Comparison of ENCODE assay signal across 8 mouse cellular contexts in genomic region chr19:10258279-10259011, GRCm38 (mm10). TPM values are rescaled to one million over a fixed set of nuclear protein-coding genes. Genes with fewer than 3 reads are reported as not detected.
DNase-seq lines count a peak whose midpoint lies in the region; ATAC-seq and TF ChIP-seq lines count a peak whose summit lies in the region.

No protein-coding gene starts in this region.

- no peaks in the 10 kb centered on the region for H3K4me1 ChIP-seq in forebrain, embryonic 15.5 days
- H3K4me1 ChIP-seq in hindbrain, embryonic 10.5 days (replicated peaks): 0 out of 2 replicates have a peak, but pooled peaks cover 17% of the 10 kb centered on the region
- no peaks in the 10 kb centered on the region for H3K4me1 ChIP-seq in lung, postnatal 0 days (ENCODE audit: insufficient read depth, low read depth, low read length)

- TF ChIP-seq EP300 in lung, postnatal 0 days (IDR thresholded peaks at IDR 0.05): no peak

- WGBS in forebrain, embryonic 15.5 days: 22% methylated on average over 6 of the region's 6 CpGs
- WGBS in hindbrain, embryonic 10.5 days: 22% methylated on average over 6 of the region's 6 CpGs
- 22% methylated on average over 6 of the region's 6 CpGs for WGBS in lung, postnatal 0 days

- H3K9me3 ChIP-seq in forebrain, embryonic 15.5 days: no peaks in the 10 kb centered on the region
- no peaks in the 10 kb centered on the region for H3K9me3 ChIP-seq in hindbrain, embryonic 10.5 days
- H3K9me3 ChIP-seq in lung, postnatal 0 days (ENCODE audit: low read length): no peaks in the 10 kb centered on the region

- H3K27ac ChIP-seq in forebrain, embryonic 15.5 days (replicated peaks): no peak overlapping the region
- H3K27ac ChIP-seq in hindbrain, embryonic 10.5 days: no peak overlapping the region
- no peak overlapping the region for H3K27ac ChIP-seq in lung, postnatal 0 days (ENCODE audit: low read length)

- peak; percentile 33 for DNase-seq in MEL-GATA-1-ER (ENCODE audit: extremely low read depth, low read depth)
- DNase-seq in cerebellum, adult 11 months: peak; percentile 62
- peak; percentile 82 for DNase-seq in hindbrain, embryonic 10.5 days (ENCODE audit: low spot score)
- DNase-seq in layer of hippocampus, postnatal 10 days (ENCODE audit: low spot score in 2 of 2): peak; percentile 89 to 92
- DNase-seq in lung, postnatal 0 days (ENCODE audit: low spot score): peak; percentile 90
- DNase-seq in retina, adult 2 months (ENCODE audit: low read depth, low spot score): peak; percentile 52
- peak; percentile 67 for DNase-seq in thymus, postnatal 25 days

- H3K4me2 ChIP-seq in forebrain, embryonic 15.5 days (replicated peaks): no peak overlapping the region
- H3K4me2 ChIP-seq in lung, postnatal 0 days (replicated peaks; ENCODE audit: low read depth, low read length): no peak overlapping the region

- H3K4me3 ChIP-seq in forebrain, embryonic 15.5 days: no peak overlapping the region
- H3K4me3 ChIP-seq in hindbrain, embryonic 10.5 days: no peak overlapping the region
- H3K4me3 ChIP-seq in lung, postnatal 0 days (ENCODE audit: low read depth, low read length): no peak overlapping the region

- no peaks in the 10 kb centered on the region for H3K27me3 ChIP-seq in forebrain, embryonic 15.5 days
- H3K27me3 ChIP-seq in hindbrain, embryonic 10.5 days (ENCODE audit: insufficient read depth, poor library complexity, severe bottlenecking): peaks cover 32% of the 10 kb centered on the region
- H3K27me3 ChIP-seq in lung, postnatal 0 days (replicated peaks; ENCODE audit: insufficient read depth, low read length): no peaks in the 10 kb centered on the region

- peak; percentile 97 for TF ChIP-seq CTCF in lung, postnatal 0 days (IDR thresholded peaks at IDR 0.05)

- H3K9ac ChIP-seq in forebrain, embryonic 15.5 days (replicated peaks): no peak overlapping the region
- no peak overlapping the region for H3K9ac ChIP-seq in lung, postnatal 0 days (replicated peaks; ENCODE audit: low read depth)

- peaks cover 2% of the 10 kb centered on the region; the same call in 1 of the 2 replicates for H3K36me3 ChIP-seq in forebrain, embryonic 15.5 days
- no peaks in the 10 kb centered on the region for H3K36me3 ChIP-seq in hindbrain, embryonic 10.5 days
- no peaks in the 10 kb centered on the region for H3K36me3 ChIP-seq in lung, postnatal 0 days (ENCODE audit: insufficient read depth, low read length)

- peak; percentile 72 for ATAC-seq in forebrain, embryonic 15.5 days (replicated peaks)
- ATAC-seq in lung, postnatal 0 days: peak; percentile 72

RNA-seq across cellular contexts. Expression of gene Myrf, which starts 17.9 kb away (rescaled TPM):
- 0.18 and 0.26 TPM in 2 replicates for polyA plus RNA-seq in forebrain, embryonic 15.5 days (2015; fragmentation: Nextera tagmentation; extraction: Ambion mirVana)
- 2.1 and 2.7 TPM in 2 replicates for polyA plus RNA-seq in hindbrain, embryonic 10.5 days (2016; fragmentation: Nextera tagmentation; extraction: Ambion mirVana)
- total RNA-seq in layer of hippocampus, postnatal 10 days (2021): 1 to 10 TPM; 8.0 to 9.5 TPM
- 5.0 and 5.9 TPM in 2 replicates for polyA plus RNA-seq in lung, postnatal 0 days (2015; fragmentation: Nextera tagmentation; extraction: Ambion mirVana)

RNA-seq across cellular contexts. Expression of gene Dagla, which starts 46.2 kb away (rescaled TPM):
- 6.7 and 6.8 TPM in 2 replicates for polyA plus RNA-seq in forebrain, embryonic 15.5 days (2015; fragmentation: Nextera tagmentation; extraction: Ambion mirVana)
- polyA plus RNA-seq in hindbrain, embryonic 10.5 days (2016; fragmentation: Nextera tagmentation; extraction: Ambion mirVana): 2.1 and 3.4 TPM in 2 replicates
- 100 to 1,000 TPM; 102 TPM for total RNA-seq in layer of hippocampus, postnatal 10 days (2021)
- 1.2 and 1.4 TPM in 2 replicates for polyA plus RNA-seq in lung, postnatal 0 days (2015; fragmentation: Nextera tagmentation; extraction: Ambion mirVana)

RNA-seq across cellular contexts. Expression of gene Fen1, which starts 54.5 kb away (rescaled TPM):
- 54.7 and 58.4 TPM in 2 replicates for polyA plus RNA-seq in forebrain, embryonic 15.5 days (2015; fragmentation: Nextera tagmentation; extraction: Ambion mirVana)
- polyA plus RNA-seq in hindbrain, embryonic 10.5 days (2016; fragmentation: Nextera tagmentation; extraction: Ambion mirVana): 135 and 181 TPM in 2 replicates
- total RNA-seq in layer of hippocampus, postnatal 10 days (2021): 10 to 100 TPM; 10.4 to 12.5 TPM
- polyA plus RNA-seq in lung, postnatal 0 days (2015; fragmentation: Nextera tagmentation; extraction: Ambion mirVana): 18.0 and 18.7 TPM in 2 replicates

RNA-seq across cellular contexts. Expression of gene Tmem258, which starts 54.6 kb away (rescaled TPM):
- polyA plus RNA-seq in forebrain, embryonic 15.5 days (2015; fragmentation: Nextera tagmentation; extraction: Ambion mirVana): 397 and 403 TPM in 2 replicates
- 387 and 389 TPM in 2 replicates for polyA plus RNA-seq in hindbrain, embryonic 10.5 days (2016; fragmentation: Nextera tagmentation; extraction: Ambion mirVana)
- total RNA-seq in layer of hippocampus, postnatal 10 days (2021): 100 to 1,000 TPM in 1 of 2 experiments, 10 to 100 TPM in 1; 90.7 to 113 TPM
- polyA plus RNA-seq in lung, postnatal 0 days (2015; fragmentation: Nextera tagmentation; extraction: Ambion mirVana): 362 and 394 TPM in 2 replicates

Comparison
In these comparisons a context has a peak if more than half of its experiments do, and no peak if none do; other contexts are left out.
1. DNase-seq: peak in every context shown above with its lines; median percentile 90 in layer of hippocampus, postnatal 10 days; 90 in lung, postnatal 0 days; 82 in hindbrain, embryonic 10.5 days; 67 in thymus, postnatal 25 days; 62 in cerebellum, adult 11 months; 52 in retina, adult 2 months; 33 in MEL-GATA-1-ER.